Mouse (Mus musculus) heart, adult 2 months (tissue): ENCODE measurements at regions not wholly inside any gene's neighbourhood (a gene's known extent, or its start where the extent isn't known, plus 50 kb on each side); places are given as distances from the start of the nearest gene placed in this dataset.

ENCODE experiments used
- DNase-seq, 2 experiments: peaks; one replicate each; pipeline ENCODE4 v3.0.0; 2021
- H3K27ac ChIP-seq: fragments of 200-600 bp; 2 replicates; pipeline ENCODE4 v1.8.1; 2022
- H3K27me3 ChIP-seq: fragments of 200-500 bp; 2 replicates; pipeline ENCODE4 v1.6.1; 2012; ENCODE audit warnings: mild to moderate bottlenecking, low read length, inconsistent platforms, mixed read lengths; ENCODE audit not compliant: control insufficient read depth, insufficient read depth
- H3K36me3 ChIP-seq: fragments of 200-500 bp; 2 replicates; pipeline ENCODE4 v1.6.1; 2012; ENCODE audit warnings: low read length, inconsistent platforms; ENCODE audit not compliant: control insufficient read depth, insufficient read depth
- H3K4me1 ChIP-seq: fragments of 200-500 bp; 2 replicates; pipeline ENCODE4 v1.6.1; 2011; ENCODE audit warnings: low read length; ENCODE audit not compliant: control insufficient read depth, insufficient read depth
- H3K4me3 ChIP-seq: fragments of 200-600 bp; 2 replicates; pipeline ENCODE4 v1.8.1; 2022
- H3K79me2 ChIP-seq: fragments of 200-500 bp; replicated peaks from 2 replicates; pipeline ENCODE4 v1.6.1; 2012; ENCODE audit warnings: mild to moderate bottlenecking, inconsistent platforms, low read length, moderate library complexity, mixed read lengths; ENCODE audit not compliant: control insufficient read depth, insufficient read depth
- H3K9ac ChIP-seq: fragments of 200-500 bp; 2 replicates; pipeline ENCODE4 v1.6.1; 2012; ENCODE audit warnings: low read depth, mild to moderate bottlenecking, control low read depth, inconsistent platforms, low read length, mixed read lengths
- CTCF ChIP-seq: fragments of 200-600 bp; IDR thresholded peaks from 2 replicates; pipeline ENCODE4 v1.8.1; 2022; ENCODE audit warnings: antibody characterized with exemption, mild to moderate bottlenecking, moderate library complexity
- EP300 ChIP-seq: fragments of 200-500 bp; IDR thresholded peaks from 2 replicates; pipeline ENCODE4 v1.6.1; 2011; ENCODE audit warnings: low read depth, low read length, control low read depth; ENCODE audit not compliant: insufficient read depth
- POLR2A ChIP-seq: fragments of 200-500 bp; IDR thresholded peaks from 2 replicates; pipeline ENCODE4 v1.6.1; 2011; ENCODE audit warnings: mild to moderate bottlenecking, low read depth, low read length, control low read depth; ENCODE audit not compliant: insufficient read depth
- WGBS: fragments of 180-500 bp; shearing (Covaris S2); methylation state at CpG from one replicate; pipeline ENCODE4 v1.1.7; 2018; 5-methylcytosine and 5-hydroxymethylcytosine counted together
- intact Hi-C: fragments of 180-260 bp; cut with DNase I; formaldehyde crosslinking; loops from one replicate; pipeline ENCODE4 v1.15.1; 2025

- H3K27ac ChIP-seq = no peak overlapping the region
- no peaks in the 10 kb centered on the region for H3K36me3 ChIP-seq
- intact Hi-C loops = no loop called here
- TF ChIP-seq CTCF (no peak), EP300 (no peak), POLR2A (no peak)
- no peak for DNase-seq
- H3K27me3 ChIP-seq = no peaks in the 10 kb centered on the region
- no peaks in the 10 kb centered on the region for H3K4me1 ChIP-seq
- no peak overlapping the region for H3K4me3 ChIP-seq
- WGBS = 74% methylated on average over 6 of the region's 6 CpGs
- no peak overlapping the region for H3K9ac ChIP-seq
- no peaks in the 10 kb centered on the region for H3K79me2 ChIP-seq
These were observed 180.3 kb downstream of the Btg1 start for GRCm38 (mm10) chr10:96797116-96797515.

DNA sequence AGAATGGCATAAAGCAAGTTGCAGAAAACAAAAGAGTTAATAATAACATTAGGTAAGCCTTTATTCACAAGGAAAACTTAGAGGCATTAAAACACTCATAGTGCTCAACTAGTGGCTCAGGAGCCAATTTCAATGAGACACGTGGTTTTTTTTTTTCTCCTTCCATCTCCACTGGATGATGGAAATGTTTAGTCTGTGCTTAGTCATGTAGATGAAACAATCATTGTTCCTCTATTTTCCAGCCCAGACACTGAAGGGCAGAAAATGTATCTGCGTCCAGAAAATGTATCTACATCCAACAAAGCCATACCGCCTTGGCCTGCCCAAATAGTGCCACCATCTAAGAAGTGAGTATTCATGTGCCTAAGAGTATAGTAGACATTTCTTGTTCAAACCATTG lies 184.0 kb downstream of the Btg1 start:
- Histone ChIP-seq H3K4me3 (no peak overlapping the region), H3K36me3 (no peaks in the 10 kb centered on the region), H3K79me2 (no peaks in the 10 kb centered on the region), H3K27me3 (no peaks in the 10 kb centered on the region), H3K4me1 (no peaks in the 10 kb centered on the region), H3K9ac (no peak overlapping the region), H3K27ac (no peak overlapping the region)
- TF ChIP-seq CTCF = no peak
- TF ChIP-seq POLR2A = no peak
- TF ChIP-seq EP300 = no peak
- WGBS = 80% methylated on average over 3 of the region's 3 CpGs
- no peak for DNase-seq
- intact Hi-C loops = no loop called here

GRCm38 (mm10) chr10:96804030-96804784 lies 187.4 kb downstream of the Btg1 start:
- DNase-seq = no peak
- no peak overlapping the region for H3K9ac ChIP-seq
- no peaks in the 10 kb centered on the region for H3K4me1 ChIP-seq
- intact Hi-C loops = no loop called here
- no peak overlapping the region for H3K4me3 ChIP-seq
- 84% methylated on average over 7 of the region's 7 CpGs for WGBS
- H3K27me3 ChIP-seq = no peaks in the 10 kb centered on the region
- H3K36me3 ChIP-seq = no peaks in the 10 kb centered on the region
- no peaks in the 10 kb centered on the region for H3K79me2 ChIP-seq
- TF ChIP-seq POLR2A (no peak), EP300 (no peak), CTCF (no peak)
- no peak overlapping the region for H3K27ac ChIP-seq

DNA sequence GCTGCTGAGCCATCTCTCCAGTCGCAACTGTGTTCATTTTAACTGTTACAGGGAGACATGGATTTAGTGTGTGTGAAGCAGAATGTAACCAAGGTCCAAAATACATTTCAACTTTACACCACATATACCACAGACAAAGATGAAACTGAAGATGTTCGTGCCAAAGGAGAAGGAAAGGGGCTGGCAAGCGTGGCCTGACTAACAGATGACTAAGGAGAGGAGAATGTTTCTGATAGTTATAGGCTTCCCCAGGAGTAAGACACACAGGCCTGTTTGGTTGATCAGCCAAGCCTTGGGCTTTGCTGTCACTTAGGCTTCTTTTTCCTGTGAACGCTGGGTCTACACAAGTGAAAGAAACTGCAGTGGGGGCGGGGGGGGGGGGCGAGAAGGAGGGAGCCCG lies 189.8 kb downstream of the Btg1 start:
- Histone ChIP-seq H3K27ac (no peak overlapping the region), H3K9ac (no peak overlapping the region), H3K4me1 (no peaks in the 10 kb centered on the region), H3K27me3 (no peaks in the 10 kb centered on the region), H3K4me3 (no peak overlapping the region), H3K36me3 (no peaks in the 10 kb centered on the region), H3K79me2 (no peaks in the 10 kb centered on the region)
- no peak for TF ChIP-seq POLR2A
- TF ChIP-seq EP300 = no peak
- TF ChIP-seq CTCF = no peak
- WGBS = 44% methylated on average over 7 of the region's 7 CpGs
- DNase-seq = no peak
- intact Hi-C loops = no loop called here

- intact Hi-C loops = no loop called here
- 35% methylated on average over 1 of the region's 1 CpGs for WGBS
- TF ChIP-seq POLR2A = no peak
- no peak for TF ChIP-seq EP300
- Histone ChIP-seq H3K4me1 (no peaks in the 10 kb centered on the region; the same call in 1 of the 2 replicates), H3K36me3 (peaks cover 4% of the 10 kb centered on the region), H3K4me3 (no peak overlapping the region), H3K79me2 (no peaks in the 10 kb centered on the region), H3K27ac (peak overlapping the region; percentile 32; the same call in 1 of the 2 replicates), H3K9ac (no peak overlapping the region), H3K27me3 (no peaks in the 10 kb centered on the region)
- peak in 1 of 2 experiments; percentile 4 for DNase-seq
These were observed 205.0 kb downstream of the Btg1 start for GRCm38 (mm10) chr10:96821852-96822251.

DNA sequence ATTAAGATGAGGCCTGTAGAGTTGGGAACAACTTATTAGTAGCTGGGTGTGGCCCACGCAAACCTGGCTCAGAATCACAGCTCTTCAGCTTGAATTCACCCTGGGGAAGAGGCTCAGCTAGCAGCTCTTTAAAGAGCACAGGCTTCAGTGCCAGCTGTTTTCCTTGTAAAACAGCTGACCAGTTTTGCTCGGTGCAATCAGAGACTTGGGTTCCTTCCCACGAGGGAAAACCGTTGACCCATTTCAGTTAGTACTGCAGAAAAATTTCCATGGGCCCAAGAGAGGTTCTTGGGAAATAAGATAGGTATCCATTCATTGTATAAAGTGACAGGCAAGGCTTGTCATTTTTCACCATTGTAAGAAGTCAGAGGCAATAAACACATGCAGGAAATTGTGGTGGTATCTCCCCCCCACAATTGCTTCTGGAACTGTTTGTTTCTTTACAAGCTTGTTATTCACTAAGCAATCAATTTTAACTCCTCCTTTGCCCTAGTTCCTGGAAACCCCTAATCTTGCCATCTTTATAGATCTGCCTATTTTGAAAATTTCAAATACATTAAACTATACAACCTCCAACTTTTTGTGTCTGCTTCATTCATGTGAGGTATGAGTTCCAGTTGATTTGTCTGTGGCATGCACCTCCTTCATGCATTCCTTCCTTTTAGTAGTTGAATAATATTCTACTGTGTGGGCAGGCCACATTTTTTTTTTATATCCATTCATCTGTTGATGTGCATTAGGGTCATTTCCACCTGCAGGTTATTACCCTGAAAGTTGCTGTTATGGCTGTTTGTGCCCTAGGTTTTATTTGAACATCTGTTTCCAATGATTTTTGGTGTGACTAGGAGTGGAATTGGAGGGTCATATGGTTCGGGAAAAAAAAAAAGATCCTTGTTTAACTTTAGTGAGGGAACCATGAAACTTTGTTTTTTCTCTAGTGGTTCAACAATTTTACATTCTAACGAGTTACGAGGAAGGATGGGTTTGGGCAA lies 205.8 kb downstream of the Btg1 start:
- intact Hi-C loops = no loop called here
- Histone ChIP-seq H3K4me1 (no peaks in the 10 kb centered on the region; the same call in 1 of the 2 replicates), H3K27me3 (no peaks in the 10 kb centered on the region), H3K27ac (peak overlapping the region; percentile 32; the same call in 1 of the 2 replicates), H3K4me3 (no peak overlapping the region), H3K9ac (no peak overlapping the region), H3K79me2 (no peaks in the 10 kb centered on the region), H3K36me3 (peaks cover 4% of the 10 kb centered on the region)
- peak; percentile 24 to 60 for DNase-seq
- TF ChIP-seq CTCF = no peak
- TF ChIP-seq EP300 = no peak
- WGBS = 50% methylated on average over 7 of the region's 7 CpGs
